Mouse (Mus musculus) embryonic facial prominence, embryonic 10.5 days (tissue): ENCODE data around the gene Postn. TPM values are rescaled to one million over a fixed set of nuclear protein-coding genes. Genes with fewer than 3 reads are reported as not detected.

Source experiments
- DNase-seq: peaks from one replicate; pipeline ENCODE4 v3.0.0-alpha.2; 2017; ENCODE audit warnings: low spot score
- H3K27ac ChIP-seq: fragments of 300-500 bp; sonication (generic); replicated peaks from 2 replicates; pipeline ENCODE4 v1.5.1; 2016; ENCODE audit warnings: mild to moderate bottlenecking
- H3K27me3 ChIP-seq: fragments of 300-500 bp; sonication (generic); replicated peaks from 2 replicates; pipeline ENCODE4 v1.6.1; 2016; ENCODE audit warnings: low read depth, mild to moderate bottlenecking; ENCODE audit not compliant: poor library complexity, severe bottlenecking
- H3K36me3 ChIP-seq: fragments of 300-500 bp; sonication (generic); replicated peaks from 2 replicates; pipeline ENCODE4 v1.6.1; 2016; ENCODE audit warnings: mild to moderate bottlenecking, moderate library complexity
- H3K4me1 ChIP-seq: fragments of 300-500 bp; sonication (generic); 2 replicates; pipeline ENCODE4 v1.6.1; 2016
- H3K4me3 ChIP-seq: fragments of 300-500 bp; sonication (generic); 2 replicates; pipeline ENCODE4 v1.5.1; 2016; ENCODE audit warnings: mild to moderate bottlenecking, moderate library complexity
- H3K9me3 ChIP-seq: fragments of 300-500 bp; sonication (generic); 2 replicates; pipeline ENCODE4 v1.6.1; 2016; ENCODE audit warnings: mild to moderate bottlenecking
- WGBS: fragments of 180-500 bp; shearing (Covaris S2); methylation state at CpG from one replicate; pipeline ENCODE4 v1.1.7; 2016; 5-methylcytosine and 5-hydroxymethylcytosine counted together
- polyA plus RNA-seq: library from polyadenylated mRNA; unstranded; fragments of >200 nt; fragmentation: Nextera tagmentation; extraction: Ambion mirVana; gene quantifications from 2 replicates; pipeline ENCODE4 v1.2.1, GENCODE M21; 2016

The Postn gene
- polyA plus RNA-seq, 1 experiment from 2014 or later: 23.6 TPM

DNA sequence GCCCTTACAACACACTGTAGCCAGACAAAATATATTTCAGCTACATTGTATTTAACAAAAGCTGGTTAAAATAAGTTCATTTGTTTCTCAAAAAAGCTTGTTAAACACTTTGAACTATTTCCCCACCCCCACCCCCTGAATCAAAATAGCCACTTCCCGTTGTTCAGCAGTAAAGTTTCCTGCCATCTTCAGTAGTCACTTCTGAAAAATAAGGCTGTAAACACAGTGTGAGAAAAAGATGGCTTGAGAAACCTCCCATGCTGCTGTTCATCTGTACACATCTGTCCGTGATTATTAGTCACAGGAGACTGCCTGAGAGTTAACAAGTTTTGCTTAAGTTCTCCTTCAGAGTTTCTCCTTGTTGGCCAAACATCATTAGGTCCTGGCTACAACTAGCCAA, 39.0 kb downstream of the Postn start:
- Histone ChIP-seq H3K27me3 (no peaks in the 10 kb centered on the region), H3K4me3 (no peak overlapping the region), H3K36me3 (no peaks in the 10 kb centered on the region), H3K27ac (peak overlapping the region; percentile 48; the same call in 1 of the 2 replicates), H3K4me1 (peaks cover 15% of the 10 kb centered on the region), H3K9me3 (no peaks in the 10 kb centered on the region)
- DNase-seq: no peak
- 57% methylated on average over 2 of the region's 2 CpGs for WGBS

DNA sequence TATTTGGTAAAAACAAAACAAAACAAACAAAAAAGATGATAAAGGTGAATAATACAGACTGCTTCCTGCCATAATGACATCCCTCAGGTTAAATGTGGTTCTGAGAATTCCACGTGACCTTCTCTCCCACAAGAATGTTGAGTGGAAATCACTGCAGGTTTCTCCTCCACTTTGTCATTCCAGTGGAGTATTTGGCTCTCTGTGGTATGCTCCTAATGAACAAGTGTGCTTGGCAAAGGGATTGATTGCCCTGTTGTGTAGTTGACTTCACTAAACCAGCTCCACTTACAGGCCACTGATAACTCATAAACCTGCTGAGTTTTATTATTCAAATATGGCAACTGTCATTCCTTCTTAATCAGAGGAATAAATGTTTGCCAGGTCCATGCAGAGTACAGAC, 39.7 kb downstream of the Postn start:
- WGBS: 83% methylated on average over 1 of the region's 1 CpGs

DNA sequence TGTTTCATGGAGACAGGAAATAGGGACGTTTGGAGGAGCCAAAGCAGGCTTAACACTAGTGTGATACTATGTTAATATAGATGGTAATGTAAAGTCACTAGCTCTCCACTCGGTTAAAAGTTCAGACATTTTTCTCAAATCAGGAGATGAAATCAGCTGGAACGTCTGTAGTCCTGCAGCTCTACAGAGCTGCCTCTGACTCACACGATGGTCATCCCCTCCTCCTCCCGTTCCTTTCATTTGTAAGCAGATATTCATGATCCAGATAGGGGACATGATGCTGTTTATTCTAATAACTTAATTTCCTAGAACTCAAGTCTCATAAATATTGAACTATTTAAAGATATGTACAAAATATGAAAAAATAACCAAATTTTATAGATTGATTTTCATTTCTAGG, 40.8 kb downstream of the Postn start:
- Histone ChIP-seq H3K36me3 (no peaks in the 10 kb centered on the region), H3K4me1 (peaks cover 15% of the 10 kb centered on the region), H3K27ac (no peak overlapping the region), H3K9me3 (no peaks in the 10 kb centered on the region), H3K27me3 (no peaks in the 10 kb centered on the region), H3K4me3 (no peak overlapping the region)
- WGBS: 86% methylated on average over 5 of the region's 5 CpGs
- DNase-seq: no peak

More for the DNA sequence above, 39.7 kb downstream of the Postn start:
- no peaks in the 10 kb centered on the region for H3K27me3 ChIP-seq
- H3K9me3 ChIP-seq: no peaks in the 10 kb centered on the region
- no peak overlapping the region for H3K27ac ChIP-seq
- no peak for DNase-seq
- peaks cover 15% of the 10 kb centered on the region for H3K4me1 ChIP-seq
- no peaks in the 10 kb centered on the region for H3K36me3 ChIP-seq
- H3K4me3 ChIP-seq: no peak overlapping the region

DNA sequence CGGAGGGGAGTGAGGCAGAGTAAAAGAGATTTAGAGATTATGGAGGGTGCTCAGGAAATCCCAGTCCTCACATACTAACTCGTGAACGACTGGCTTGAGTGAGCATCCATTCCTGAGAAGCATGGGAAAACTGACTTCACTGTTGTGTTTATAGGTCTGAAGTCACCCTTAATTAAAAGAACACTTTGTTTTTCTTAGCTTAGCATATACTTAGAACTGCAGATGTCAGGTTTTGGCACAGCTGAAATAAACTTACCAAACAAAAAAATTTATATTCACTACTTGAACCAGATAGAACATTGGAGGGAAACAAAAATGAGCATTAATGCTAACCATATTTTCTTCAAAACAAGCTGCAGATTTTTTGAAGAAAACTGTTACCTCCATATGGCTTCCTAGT, 42.9 kb downstream of the Postn start:
- Histone ChIP-seq H3K9me3 (no peaks in the 10 kb centered on the region), H3K4me1 (peaks cover 14% of the 10 kb centered on the region), H3K36me3 (no peaks in the 10 kb centered on the region), H3K27me3 (no peaks in the 10 kb centered on the region), H3K4me3 (no peak overlapping the region), H3K27ac (no peak overlapping the region)
- WGBS: 64% methylated on average over 3 of the region's 3 CpGs
- DNase-seq: no peak

DNA sequence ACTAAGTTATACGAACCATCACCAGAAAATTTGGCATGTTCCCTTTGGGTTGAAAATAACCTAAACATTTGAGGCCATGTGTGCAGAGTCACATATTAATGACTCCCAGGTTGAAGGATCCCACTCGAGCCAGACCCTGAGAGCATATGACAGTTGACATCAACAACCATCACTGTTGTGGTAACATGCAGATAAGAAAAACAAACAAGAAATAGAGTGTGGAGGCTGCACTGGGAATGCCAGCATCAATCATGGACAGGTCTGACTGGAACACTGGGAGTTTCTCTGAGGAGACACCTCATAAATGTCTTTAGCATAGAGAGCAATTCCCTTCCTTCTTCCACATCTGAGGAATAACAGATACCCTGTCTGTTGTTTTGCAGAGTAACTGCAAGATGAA, 45.7 kb downstream of the Postn start:
- Histone ChIP-seq H3K27me3 (no peaks in the 10 kb centered on the region), H3K9me3 (no peaks in the 10 kb centered on the region), H3K27ac (no peak overlapping the region), H3K4me3 (no peak overlapping the region), H3K36me3 (no peaks in the 10 kb centered on the region), H3K4me1 (no peaks in the 10 kb centered on the region)
- 57% methylated on average over 2 of the region's 2 CpGs for WGBS
- no peak for DNase-seq

DNA sequence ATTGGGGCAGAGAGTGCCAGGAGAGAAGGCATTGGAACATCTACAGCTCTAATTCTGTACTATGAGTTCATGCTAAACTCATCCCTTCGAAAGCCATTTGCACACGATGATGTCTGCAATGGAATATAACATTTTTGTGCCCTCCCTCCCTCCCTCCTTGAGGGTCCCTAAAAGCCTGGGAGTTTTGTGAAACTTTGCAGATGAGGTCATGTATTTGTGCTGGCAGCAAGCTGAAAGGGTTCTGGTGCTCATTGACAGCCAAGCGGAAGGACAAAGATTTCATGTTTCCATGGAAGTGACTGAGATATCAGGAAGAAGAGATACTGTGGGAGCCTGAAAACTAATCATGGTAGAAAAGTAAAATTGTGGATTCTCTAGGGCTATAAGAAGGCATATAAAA, 50.1 kb downstream of the Postn start:
- no peaks in the 10 kb centered on the region for H3K27me3 ChIP-seq
- H3K4me1 ChIP-seq: peaks cover 19% of the 10 kb centered on the region
- DNase-seq: no peak
- H3K36me3 ChIP-seq: no peaks in the 10 kb centered on the region
- no peak overlapping the region for H3K27ac ChIP-seq
- H3K9me3 ChIP-seq: no peaks in the 10 kb centered on the region
- no peak overlapping the region for H3K4me3 ChIP-seq
- WGBS: 91% methylated on average over 3 of the region's 3 CpGs

DNA sequence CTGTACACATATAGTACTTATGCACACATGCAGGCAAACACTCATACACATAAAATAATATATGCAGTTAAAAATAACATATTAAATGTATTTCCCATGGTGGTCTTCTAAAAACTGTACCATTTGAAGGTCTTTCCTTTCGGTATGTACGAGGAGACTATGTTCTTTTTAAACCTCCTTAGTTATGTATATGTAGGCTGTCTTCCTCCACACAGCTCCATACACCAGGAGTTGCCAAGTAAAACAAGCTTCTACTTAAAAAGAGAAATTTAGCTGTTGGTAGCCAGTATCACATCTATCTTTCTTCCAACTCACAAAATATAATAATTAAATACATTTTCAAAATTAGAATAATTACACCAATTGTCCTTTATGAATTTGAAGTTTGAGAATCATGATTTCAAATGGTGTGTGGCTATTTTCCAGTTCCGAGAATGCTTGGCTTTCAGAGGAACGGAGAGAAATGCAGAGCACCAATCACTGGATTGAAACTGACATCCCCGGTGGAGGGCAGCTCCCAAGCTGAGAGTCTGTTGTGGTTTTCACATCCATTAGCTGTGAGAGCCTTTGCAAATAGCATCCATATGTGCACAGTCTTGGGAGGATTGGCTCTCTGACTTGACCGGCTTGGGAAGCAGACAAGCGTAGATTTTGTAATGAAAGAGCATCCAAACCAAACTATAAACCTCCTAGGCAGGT, 52.1 kb downstream of the Postn start:
- Histone ChIP-seq H3K27ac (peak overlapping the region; percentile 76), H3K36me3 (no peaks in the 10 kb centered on the region), H3K9me3 (no peaks in the 10 kb centered on the region), H3K27me3 (no peaks in the 10 kb centered on the region), H3K4me3 (no peak overlapping the region), H3K4me1 (peaks cover 30% of the 10 kb centered on the region)
- WGBS: 51% methylated on average over 7 of the region's 7 CpGs
- DNase-seq: peak; percentile 75

DNA sequence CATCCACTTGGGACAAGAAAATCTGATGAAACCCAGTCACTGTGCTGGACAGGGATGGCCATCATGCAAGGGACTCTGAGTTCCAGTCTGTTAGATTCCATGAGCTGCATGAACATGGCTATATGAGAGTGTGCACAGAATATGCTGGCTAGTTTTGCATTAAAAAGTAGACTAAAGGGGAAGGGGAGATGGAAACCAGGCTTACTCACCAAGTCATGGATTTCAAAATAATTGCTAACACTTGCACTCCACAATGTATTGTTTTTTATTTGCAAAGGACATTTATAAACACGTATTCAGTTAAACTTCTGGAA, 52.6 kb downstream of the Postn start:
- 61% methylated on average over 1 of the region's 1 CpGs for WGBS
- no peak for DNase-seq
- no peak overlapping the region for H3K4me3 ChIP-seq
- H3K4me1 ChIP-seq: peaks cover 35% of the 10 kb centered on the region
- no peaks in the 10 kb centered on the region for H3K27me3 ChIP-seq
- H3K36me3 ChIP-seq: no peaks in the 10 kb centered on the region
- no peaks in the 10 kb centered on the region for H3K9me3 ChIP-seq
- peak overlapping the region; percentile 76 for H3K27ac ChIP-seq

DNA sequence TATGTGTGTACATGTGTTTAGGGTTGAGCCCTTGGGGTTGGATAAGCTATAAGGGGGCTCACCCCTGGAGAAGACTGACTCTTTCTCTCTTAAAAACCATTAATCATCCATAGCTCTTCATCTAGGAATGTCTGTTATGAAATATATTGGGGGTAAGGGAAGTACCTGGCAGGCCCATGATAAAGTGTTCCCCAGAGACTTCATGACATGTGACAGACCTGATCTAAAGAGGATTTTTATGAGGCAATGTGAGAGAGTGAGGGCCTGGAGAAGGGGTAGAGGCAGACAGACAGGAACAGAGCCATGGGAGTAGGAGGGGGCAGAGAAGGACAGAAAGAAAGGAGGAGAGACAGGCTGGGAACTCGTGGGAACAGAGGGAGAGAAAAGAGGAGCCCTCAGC, 53.5 kb downstream of the Postn start:
- Histone ChIP-seq H3K27me3 (no peaks in the 10 kb centered on the region), H3K9me3 (no peaks in the 10 kb centered on the region), H3K27ac (peak overlapping the region; percentile 67), H3K36me3 (no peaks in the 10 kb centered on the region), H3K4me3 (no peak overlapping the region), H3K4me1 (peaks cover 35% of the 10 kb centered on the region)
- DNase-seq: no peak
- 70% methylated on average over 1 of the region's 1 CpGs for WGBS

DNA sequence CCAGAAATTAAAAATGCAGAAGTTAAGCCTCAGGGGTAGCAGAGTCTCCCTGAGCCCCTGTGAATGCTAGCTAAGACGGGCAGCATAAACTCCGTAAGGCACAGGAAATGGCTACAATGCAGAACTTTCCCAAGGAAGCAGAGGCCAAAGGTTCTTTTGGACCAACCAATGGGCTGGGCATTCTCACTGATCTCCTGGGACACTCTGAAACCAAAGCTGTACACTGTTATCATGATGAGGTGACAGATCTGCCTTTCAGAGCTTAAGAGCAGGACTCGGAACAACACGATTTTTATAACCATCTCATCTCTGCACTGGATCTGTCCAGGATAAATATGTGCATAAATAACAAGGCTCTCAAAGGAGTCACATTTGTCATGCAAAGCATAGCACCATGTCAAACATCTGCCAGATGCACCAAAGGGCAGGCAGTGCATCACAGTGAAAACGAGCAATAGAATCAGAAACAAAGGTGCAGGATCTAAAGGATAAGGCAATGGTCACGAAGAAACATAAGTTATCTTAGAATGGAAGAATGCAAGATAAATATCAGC, 57.0 kb downstream of the Postn start:
- Histone ChIP-seq H3K27ac (peak overlapping the region; percentile 67), H3K36me3 (no peaks in the 10 kb centered on the region), H3K27me3 (no peaks in the 10 kb centered on the region), H3K4me1 (peaks cover 42% of the 10 kb centered on the region), H3K4me3 (no peak overlapping the region), H3K9me3 (no peaks in the 10 kb centered on the region)
- DNase-seq: no peak
- 36% methylated on average over 6 of the region's 6 CpGs for WGBS

DNA sequence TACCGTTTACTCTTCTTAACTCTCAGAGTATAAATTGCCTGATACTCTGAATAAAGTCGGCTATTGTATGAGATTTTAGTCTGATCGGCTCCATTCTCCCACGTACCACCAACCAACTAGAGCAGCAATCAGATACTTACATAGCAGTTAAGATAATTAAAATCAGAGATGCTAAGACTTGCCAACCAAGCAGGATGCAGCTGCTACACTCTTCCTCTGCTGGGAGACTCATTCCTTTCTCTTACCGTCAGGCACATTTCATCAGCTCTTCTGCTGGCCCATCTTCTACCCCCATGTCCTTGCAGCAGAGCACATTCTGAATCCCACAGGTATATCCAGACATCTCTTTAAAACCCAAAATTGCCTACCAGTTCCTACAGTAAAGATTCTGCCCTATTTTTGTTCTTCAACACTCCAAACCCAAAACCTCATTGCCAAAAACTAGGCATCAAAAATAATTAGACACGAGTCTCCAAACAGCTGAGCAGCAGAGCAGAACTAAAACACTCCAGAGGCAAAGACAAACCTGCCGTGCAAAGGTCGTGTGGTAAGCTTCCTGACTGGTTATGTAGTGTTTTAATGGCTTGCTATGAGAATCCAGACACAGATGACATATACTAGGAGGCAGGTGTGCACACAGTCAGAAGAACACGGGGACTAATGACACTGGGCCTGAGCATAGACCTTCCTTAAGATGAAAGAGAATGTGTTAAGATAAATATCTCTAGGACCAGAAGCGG, 59.5 kb downstream of the Postn start:
- peaks cover 27% of the 10 kb centered on the region for H3K4me1 ChIP-seq
- peak overlapping the region; percentile 66 for H3K27ac ChIP-seq
- H3K27me3 ChIP-seq: no peaks in the 10 kb centered on the region
- H3K4me3 ChIP-seq: no peak overlapping the region
- 53% methylated on average over 10 of the region's 10 CpGs for WGBS
- H3K9me3 ChIP-seq: no peaks in the 10 kb centered on the region
- H3K36me3 ChIP-seq: no peaks in the 10 kb centered on the region
- DNase-seq: no peak

DNA sequence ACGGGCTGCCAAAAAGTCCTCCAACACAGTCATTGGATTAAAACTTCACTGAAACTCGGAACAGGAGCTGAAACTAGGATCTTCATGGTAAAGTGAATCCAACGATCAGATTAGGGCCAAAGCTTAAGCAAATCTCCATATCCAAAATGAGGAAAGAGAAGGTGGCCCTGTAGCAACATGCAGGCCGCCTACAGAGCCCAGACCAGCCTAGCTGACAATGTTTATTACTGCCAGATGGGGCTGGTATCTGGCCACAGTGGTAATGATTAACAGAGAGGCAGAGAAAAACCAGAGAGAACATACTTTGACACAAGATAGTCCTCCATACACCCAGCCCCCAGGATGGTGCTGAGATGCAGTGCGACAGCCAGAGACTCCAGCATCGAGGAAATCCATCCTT, 60.1 kb downstream of the Postn start:
- no peaks in the 10 kb centered on the region for H3K27me3 ChIP-seq
- 51% methylated on average over 6 of the region's 6 CpGs for WGBS
- no peaks in the 10 kb centered on the region for H3K36me3 ChIP-seq
- DNase-seq: peak; percentile 64
- no peak overlapping the region for H3K4me3 ChIP-seq
- peak overlapping the region; percentile 66 for H3K27ac ChIP-seq
- H3K4me1 ChIP-seq: peaks cover 27% of the 10 kb centered on the region
- no peaks in the 10 kb centered on the region for H3K9me3 ChIP-seq

DNA sequence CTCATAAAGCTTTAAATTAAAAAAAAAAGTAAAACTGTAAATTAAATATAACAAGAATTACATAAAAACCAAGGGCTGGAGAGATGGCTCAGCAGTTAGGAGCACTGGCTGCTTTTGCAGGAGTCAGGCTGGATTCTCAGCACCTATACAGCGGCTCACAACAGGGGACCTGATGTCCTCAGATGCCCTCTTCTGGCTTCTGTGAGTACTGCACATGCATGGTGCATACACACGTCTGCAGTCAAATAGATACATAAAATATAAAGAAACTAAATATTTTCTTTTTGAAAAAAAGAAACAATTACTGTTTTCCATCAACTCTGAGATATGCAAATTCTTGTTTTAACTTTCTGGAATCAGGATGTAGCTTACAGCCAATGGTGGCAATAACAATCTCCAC, 60.8 kb downstream of the Postn start:
- Histone ChIP-seq H3K4me3 (no peak overlapping the region), H3K36me3 (no peaks in the 10 kb centered on the region), H3K4me1 (peaks cover 27% of the 10 kb centered on the region), H3K27ac (no peak overlapping the region), H3K9me3 (no peaks in the 10 kb centered on the region), H3K27me3 (no peaks in the 10 kb centered on the region)
- WGBS: 90% methylated on average over 2 of the region's 2 CpGs
- DNase-seq: no peak
